Mouse (Mus musculus): ENCODE data around the gene Yif1a. TPM values are rescaled to one million over a fixed set of nuclear protein-coding genes. Genes with fewer than 3 reads are reported as not detected.
"Not testable (repeated sequence)": the region's sequence is repeated elsewhere in the genome, so short reads cannot be mapped to it uniquely, and the experiment has no call there.

Yif1a gene
- polyA plus RNA-seq, 1 experiment, result 137 TPM

GRCm38 (mm10) chr19:5082596-5082995 is 5.7 kb upstream of the Yif1a start:
- Histone ChIP-seq H3K36me3 (ENCODE audit: control insufficient read depth, insufficient read depth, low read length) (no peaks in the 10 kb centered on the region), H3K27ac (ENCODE audit: control insufficient read depth, insufficient read depth, low read length) (no peak overlapping the region), H3K4me1 (replicated peaks; ENCODE audit: control insufficient read depth, insufficient read depth, low read length) (peaks cover 13% of the 10 kb centered on the region), H3K27me3 (ENCODE audit: control insufficient read depth, insufficient read depth, low read length) (peaks cover 15% of the 10 kb centered on the region; the same call in 1 of the 2 replicates), H3K4me3 (ENCODE audit: control insufficient read depth, insufficient read depth, low read length) (no peak overlapping the region)
- TF ChIP-seq CTCF (IDR thresholded peaks at IDR 0.05; ENCODE audit: borderline replicate concordance, control insufficient read depth, extremely low read depth, insufficient read depth, low read length, poor library complexity), result no peak
- TF ChIP-seq POLR2A (IDR thresholded peaks at IDR 0.05; ENCODE audit: control insufficient read depth, extremely low read depth, insufficient read depth, low read length, poor library complexity), result no peak
- no peak for DNase-seq
- 70% methylated on average over 24 of the region's 24 CpGs for WGBS

- WGBS, result 63% methylated on average over 3 of the region's 3 CpGs
- Histone ChIP-seq H3K27ac (ENCODE audit: control insufficient read depth, insufficient read depth, low read length) (no peak overlapping the region), H3K36me3 (ENCODE audit: control insufficient read depth, insufficient read depth, low read length) (no peaks in the 10 kb centered on the region), H3K4me3 (ENCODE audit: control insufficient read depth, insufficient read depth, low read length) (no peak overlapping the region), H3K27me3 (ENCODE audit: control insufficient read depth, insufficient read depth, low read length) (peaks cover 15% of the 10 kb centered on the region; the same call in 1 of the 2 replicates), H3K4me1 (replicated peaks; ENCODE audit: control insufficient read depth, insufficient read depth, low read length) (peaks cover 21% of the 10 kb centered on the region)
- TF ChIP-seq CTCF (IDR thresholded peaks at IDR 0.05; ENCODE audit: borderline replicate concordance, control insufficient read depth, extremely low read depth, insufficient read depth, low read length, poor library complexity) (no peak), POLR2A (IDR thresholded peaks at IDR 0.05; ENCODE audit: control insufficient read depth, extremely low read depth, insufficient read depth, low read length, poor library complexity) (no peak)
- no peak for DNase-seq
Measured at GRCm38 (mm10) chr19:5083961-5084833, 4.1 kb upstream of the Yif1a start.

GRCm38 (mm10) chr19:5084834-5085144 is 3.5 kb upstream of the Yif1a start:
- DNase-seq, result no peak
- peaks cover 23% of the 10 kb centered on the region for H3K4me1 ChIP-seq (replicated peaks; ENCODE audit: control insufficient read depth, insufficient read depth, low read length)
- peak overlapping the region; percentile 20 for H3K4me3 ChIP-seq (ENCODE audit: control insufficient read depth, insufficient read depth, low read length)
- 14% methylated on average over 15 of the region's 15 CpGs for WGBS
- H3K27ac ChIP-seq (ENCODE audit: control insufficient read depth, insufficient read depth, low read length), result no peak overlapping the region
- H3K36me3 ChIP-seq (ENCODE audit: control insufficient read depth, insufficient read depth, low read length), result no peaks in the 10 kb centered on the region
- peaks cover 15% of the 10 kb centered on the region; the same call in 1 of the 2 replicates for H3K27me3 ChIP-seq (ENCODE audit: control insufficient read depth, insufficient read depth, low read length)
- TF ChIP-seq POLR2A (IDR thresholded peaks at IDR 0.05; ENCODE audit: control insufficient read depth, extremely low read depth, insufficient read depth, low read length, poor library complexity) (no peak), CTCF (IDR thresholded peaks at IDR 0.05; ENCODE audit: borderline replicate concordance, control insufficient read depth, extremely low read depth, insufficient read depth, low read length, poor library complexity) (no peak)

DNA sequence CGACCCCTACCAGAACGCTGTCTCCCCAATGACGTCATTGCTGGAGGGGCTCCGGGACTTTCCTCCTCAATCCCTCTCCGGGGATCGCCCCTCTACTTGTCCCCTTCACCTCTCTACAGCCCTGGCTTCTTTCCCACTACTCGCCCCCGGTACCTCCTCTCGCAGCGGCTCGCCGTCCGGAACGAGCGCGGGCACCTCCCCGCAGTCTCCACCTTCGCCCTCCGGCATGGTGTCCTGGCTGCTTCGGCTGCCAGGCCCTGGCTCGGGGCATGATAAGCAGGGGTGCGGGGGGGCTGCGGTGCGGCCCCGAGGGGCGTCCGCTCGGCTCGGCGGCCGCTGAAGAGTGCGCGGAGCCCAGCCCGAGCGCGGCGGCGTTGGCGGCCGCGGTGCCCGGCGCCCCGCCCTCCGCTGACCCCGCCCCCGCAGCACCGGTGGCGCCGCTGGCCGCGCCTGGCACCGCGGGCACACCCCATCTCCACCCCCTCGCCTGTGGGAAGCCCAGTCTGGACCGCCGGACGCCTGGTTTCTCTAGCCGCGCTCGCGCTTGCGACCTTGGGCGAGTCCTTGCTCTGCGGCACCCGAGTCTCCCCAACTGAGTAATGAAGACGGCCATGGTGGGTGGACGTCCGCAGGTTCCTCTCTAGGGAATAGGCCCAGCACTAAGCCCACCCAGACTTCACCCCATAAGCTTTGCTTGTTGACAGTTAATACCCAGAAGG is 3.0 kb upstream of the Yif1a start, which contains the start of gene Tmem151a:
TSS of gene Tmem151a (minus strand) at position 387 of the 719 bp plus-strand sequence.
- Histone ChIP-seq H3K27me3 (ENCODE audit: control insufficient read depth, insufficient read depth, low read length) (peaks cover 15% of the 10 kb centered on the region; the same call in 1 of the 2 replicates), H3K4me3 (ENCODE audit: control insufficient read depth, insufficient read depth, low read length) (peak within 1 kb of the TSS; percentile 20), H3K4me1 (replicated peaks; ENCODE audit: control insufficient read depth, insufficient read depth, low read length) (peaks cover 23% of the 10 kb centered on the region), H3K27ac (ENCODE audit: control insufficient read depth, insufficient read depth, low read length) (no peak within 1 kb of the TSS), H3K36me3 (ENCODE audit: control insufficient read depth, insufficient read depth, low read length) (no peaks in the 10 kb centered on the region)
- 2% methylated on average over 68 of the region's 69 CpGs for WGBS
- TF ChIP-seq CTCF (IDR thresholded peaks at IDR 0.05; ENCODE audit: borderline replicate concordance, control insufficient read depth, extremely low read depth, insufficient read depth, low read length, poor library complexity), result no peak
- no peak for TF ChIP-seq POLR2A (IDR thresholded peaks at IDR 0.05; ENCODE audit: control insufficient read depth, extremely low read depth, insufficient read depth, low read length, poor library complexity)
- DNase-seq, result no peak

DNA sequence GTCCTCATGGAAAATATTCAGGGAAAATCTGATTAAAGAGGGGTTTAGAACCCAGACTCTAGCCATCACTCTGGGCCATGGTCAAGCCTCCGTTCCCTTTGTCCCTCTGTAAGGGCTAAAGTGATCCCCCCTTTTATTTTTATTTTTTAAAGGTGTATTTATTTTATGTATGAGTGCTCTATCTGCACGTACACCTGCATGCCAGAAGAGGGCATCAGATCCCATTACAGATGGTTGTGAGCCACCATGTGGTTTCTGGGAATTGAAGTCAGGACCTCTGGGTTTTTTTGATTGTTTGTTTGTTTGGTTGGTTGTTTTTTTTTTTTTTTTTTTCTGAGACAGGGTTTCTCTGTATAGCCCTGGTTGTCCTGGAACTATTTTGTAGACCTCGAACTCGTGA is 1.8 kb upstream of the Yif1a start:
- not testable (repeated sequence) for H3K4me3 ChIP-seq (ENCODE audit: control insufficient read depth, insufficient read depth, low read length); H3K36me3 ChIP-seq (ENCODE audit: control insufficient read depth, insufficient read depth, low read length); DNase-seq; H3K27ac ChIP-seq (ENCODE audit: control insufficient read depth, insufficient read depth, low read length)
- 61% methylated on average over 4 of the region's 4 CpGs for WGBS
- Histone ChIP-seq H3K27me3 (ENCODE audit: control insufficient read depth, insufficient read depth, low read length) (peaks cover 14% of the 10 kb centered on the region; the same call in 1 of the 2 replicates), H3K4me1 (replicated peaks; ENCODE audit: control insufficient read depth, insufficient read depth, low read length) (peaks cover 23% of the 10 kb centered on the region)

DNA sequence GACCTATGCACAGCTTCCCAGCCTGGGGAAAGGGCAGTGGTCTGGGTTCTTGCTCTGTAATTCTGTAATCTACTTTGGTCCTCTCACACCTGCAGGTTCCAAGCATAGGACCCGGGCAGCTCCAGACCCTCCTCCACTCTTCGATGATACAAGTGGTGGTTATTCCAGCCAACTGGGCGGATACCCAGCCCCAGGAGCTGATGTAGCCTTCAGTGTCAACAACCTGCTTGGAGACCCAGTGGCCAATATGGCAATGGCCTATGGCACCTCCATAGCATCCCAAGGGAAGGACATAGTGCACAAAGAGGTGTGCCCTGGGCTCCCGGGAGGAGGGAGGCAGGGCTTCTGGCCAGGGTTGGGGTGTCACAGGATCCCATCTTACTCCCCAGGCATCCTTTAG is 986 bp downstream of the Yif1a start:
- 91% methylated on average over 4 of the region's 4 CpGs for WGBS
- no peak overlapping the region for H3K27ac ChIP-seq (ENCODE audit: control insufficient read depth, insufficient read depth, low read length)
- H3K4me1 ChIP-seq (replicated peaks; ENCODE audit: control insufficient read depth, insufficient read depth, low read length), result peaks cover 23% of the 10 kb centered on the region
- DNase-seq, result no peak
- TF ChIP-seq POLR2A (IDR thresholded peaks at IDR 0.05; ENCODE audit: control insufficient read depth, extremely low read depth, insufficient read depth, low read length, poor library complexity) (no peak), CTCF (IDR thresholded peaks at IDR 0.05; ENCODE audit: borderline replicate concordance, control insufficient read depth, extremely low read depth, insufficient read depth, low read length, poor library complexity) (no peak)
- H3K27me3 ChIP-seq (ENCODE audit: control insufficient read depth, insufficient read depth, low read length), result peaks cover 9% of the 10 kb centered on the region; the same call in 1 of the 2 replicates
- H3K4me3 ChIP-seq (ENCODE audit: control insufficient read depth, insufficient read depth, low read length), result no peak overlapping the region
- no peaks in the 10 kb centered on the region for H3K36me3 ChIP-seq (ENCODE audit: control insufficient read depth, insufficient read depth, low read length)
